In genomic region chr6:142764933-142765332, GRCm38 (mm10) we compare ENCODE assay signal across 26 mouse cellular contexts. TPM values are rescaled to one million over a fixed set of nuclear protein-coding genes. Genes with fewer than 3 reads are reported as not detected.
DNase-seq lines count a peak whose midpoint lies in the region; ATAC-seq and TF ChIP-seq lines count a peak whose summit lies in the region.
"Had no signal": no experiment of that assay in that cellular context is flagged by ENCODE, and none has a peak within 500 bp of the region (broad histone marks: within the 10 kb centered on the region; RNA-seq: fewer than 3 reads in every experiment).

No protein-coding gene starts in this region.

- no peak for TF ChIP-seq CTCF in lung, embryonic 14.5 days (IDR thresholded peaks at IDR 0.05; ENCODE audit: low read depth)

- H3K36me3 ChIP-seq in forebrain, embryonic 11.5 days (ENCODE audit: control insufficient read depth, insufficient read depth, low read length) = peaks cover 7% of the 10 kb centered on the region; the same call in 1 of the 2 replicates
- peaks cover 55% of the 10 kb centered on the region for H3K36me3 ChIP-seq in forebrain, embryonic 15.5 days
- H3K36me3 ChIP-seq in lung, embryonic 14.5 days (ENCODE audit: insufficient read depth) = peaks cover 76% of the 10 kb centered on the region
- H3K36me3 ChIP-seq in megakaryocyte, embryonic 14.5 days (replicated peaks; ENCODE audit: low read length) = peaks cover 100% of the 10 kb centered on the region

- WGBS in forebrain, embryonic 11.5 days = 80% methylated on average over 2 of the region's 2 CpGs
- 50% methylated on average over 2 of the region's 2 CpGs for WGBS in forebrain, embryonic 15.5 days
- 46% methylated on average over 2 of the region's 2 CpGs for WGBS in lung, embryonic 14.5 days

- peak; percentile 38 for DNase-seq in forebrain, embryonic 11.5 days (ENCODE audit: low spot score)
- peak; percentile 33 for DNase-seq in lung, embryonic 14.5 days
- DNase-seq in lung, postnatal 10 days = no peak
- DNase-seq in thymus, postnatal 4 days = no peak
- DNase-seq: adrenal gland, adult 8-10 months; adrenal gland, postnatal 36 days; B cell, adult 2 months; cerebellum, adult 11-12 months; cerebellum, adult 9-10 months; cerebellum, postnatal 25 days; gastrocnemius, postnatal 14 days; heart, adult 2 months; heart, postnatal 14 days had no signal

- ATAC-seq in forebrain, embryonic 11.5 days (replicated peaks; ENCODE audit: low FRiP score) = no peak
- no peak for ATAC-seq in forebrain, embryonic 15.5 days (replicated peaks)
- ATAC-seq in lung, embryonic 14.5 days (ENCODE audit: insufficient read depth) = peak; percentile 79
- ATAC-seq in megakaryocyte, adult 5-6 weeks (ENCODE audit: poor library complexity, severe bottlenecking) = no peak
- ATAC-seq: CD4-positive, CD25-positive, alpha-beta regulatory T cell, adult 4 months; forebrain, embryonic 16.5 days had no signal

- H3K27me3 ChIP-seq in forebrain, embryonic 11.5 days (ENCODE audit: control insufficient read depth, insufficient read depth, low read length) = no peaks in the 10 kb centered on the region
- H3K27me3 ChIP-seq in forebrain, embryonic 15.5 days = no peaks in the 10 kb centered on the region
- no peaks in the 10 kb centered on the region for H3K27me3 ChIP-seq in lung, embryonic 14.5 days (ENCODE audit: insufficient read depth, low read length)
- no peaks in the 10 kb centered on the region for H3K27me3 ChIP-seq in megakaryocyte, embryonic 14.5 days (replicated peaks)
- H3K27me3 ChIP-seq: embryonic facial prominence, embryonic 12.5 days; heart, embryonic 15.5 days; hindbrain, embryonic 13.5 days had no signal

- H3K4me3 ChIP-seq in forebrain, embryonic 11.5 days (ENCODE audit: low read depth, low read length) = no peak overlapping the region
- no peak overlapping the region for H3K4me3 ChIP-seq in forebrain, embryonic 15.5 days
- no peak overlapping the region for H3K4me3 ChIP-seq in lung, embryonic 14.5 days (ENCODE audit: low read depth, low read length)
- H3K4me3 ChIP-seq in megakaryocyte, embryonic 14.5 days (replicated peaks) = peak overlapping the region; percentile 66
- H3K4me3 ChIP-seq: embryonic facial prominence, embryonic 12.5 days; heart, adult 2 months; heart, embryonic 15.5 days; hindbrain, embryonic 13.5 days had no signal

- H3K9me3 ChIP-seq in forebrain, embryonic 11.5 days (ENCODE audit: control insufficient read depth, low read length) = no peaks in the 10 kb centered on the region
- H3K9me3 ChIP-seq in forebrain, embryonic 15.5 days = no peaks in the 10 kb centered on the region
- H3K9me3 ChIP-seq in lung, embryonic 14.5 days (ENCODE audit: low read depth, low read length) = no peaks in the 10 kb centered on the region
- H3K9me3 ChIP-seq in megakaryocyte, embryonic 14.5 days = no peaks in the 10 kb centered on the region
- H3K9me3 ChIP-seq: embryonic facial prominence, embryonic 12.5 days; G1E; heart, embryonic 15.5 days; hindbrain, embryonic 13.5 days had no signal

- no peak overlapping the region for H3K27ac ChIP-seq in forebrain, embryonic 11.5 days (ENCODE audit: low read depth, low read length)
- H3K27ac ChIP-seq in forebrain, embryonic 15.5 days (replicated peaks) = no peak overlapping the region
- H3K27ac ChIP-seq in lung, embryonic 14.5 days (ENCODE audit: low read depth) = no peak overlapping the region
- H3K27ac ChIP-seq: embryonic facial prominence, embryonic 12.5 days; heart, adult 2 months; heart, embryonic 15.5 days; hindbrain, embryonic 13.5 days had no signal

- no peak overlapping the region for H3K4me2 ChIP-seq in forebrain, embryonic 11.5 days (ENCODE audit: low read depth, low read length, severe bottlenecking)
- H3K4me2 ChIP-seq in forebrain, embryonic 15.5 days (replicated peaks) = no peak overlapping the region
- H3K4me2 ChIP-seq in lung, embryonic 14.5 days = no peak overlapping the region
- H3K4me2 ChIP-seq: embryonic facial prominence, embryonic 12.5 days; heart, embryonic 11.5 days; heart, embryonic 15.5 days; hindbrain, embryonic 13.5 days had no signal

- H3K9ac ChIP-seq in forebrain, embryonic 11.5 days (ENCODE audit: low read length) = no peak overlapping the region
- H3K9ac ChIP-seq in forebrain, embryonic 15.5 days (replicated peaks) = no peak overlapping the region
- no peak overlapping the region for H3K9ac ChIP-seq in lung, embryonic 14.5 days
- H3K9ac ChIP-seq: embryonic facial prominence, embryonic 12.5 days; heart, embryonic 15.5 days; hindbrain, embryonic 13.5 days had no signal

- H3K4me1 ChIP-seq in forebrain, embryonic 11.5 days (replicated peaks; ENCODE audit: control insufficient read depth, insufficient read depth, low read length) = no peaks in the 10 kb centered on the region
- H3K4me1 ChIP-seq in forebrain, embryonic 15.5 days = peaks cover 4% of the 10 kb centered on the region; the same call in 1 of the 2 replicates
- H3K4me1 ChIP-seq in lung, embryonic 14.5 days (ENCODE audit: insufficient read depth) = no peaks in the 10 kb centered on the region
- H3K4me1 ChIP-seq in megakaryocyte, embryonic 14.5 days = peaks cover 98% of the 10 kb centered on the region
- H3K4me1 ChIP-seq: embryonic facial prominence, embryonic 12.5 days had no signal

RNA-seq across cellular contexts. Expression of gene Cmas, which starts 8.4 kb away (rescaled TPM):
- 103 and 109 TPM in 2 replicates for polyA plus RNA-seq in forebrain, embryonic 11.5 days (2014; fragmentation: Nextera tagmentation; extraction: Ambion mirVana)
- polyA plus RNA-seq in forebrain, embryonic 15.5 days (2015; fragmentation: Nextera tagmentation; extraction: Ambion mirVana) = 147 and 160 TPM in 2 replicates
- 71.1 and 71.8 TPM in 2 replicates for polyA plus RNA-seq in lung, embryonic 14.5 days (2014; fragmentation: Nextera tagmentation; extraction: Ambion mirVana)
- 176 and 211 TPM in 2 replicates for polyA plus RNA-seq in megakaryocyte, embryonic 14.5 days (2012; ENCODE audit: insufficient read depth, low replicate concordance)
- 56.1 and 60.6 TPM in 2 replicates for total RNA-seq in megakaryocyte, adult 5-6 weeks (2015)
- total RNA-seq in megakaryocyte, adult 5-6 weeks (2017) = 52.7 and 60.0 TPM in 2 replicates

RNA-seq across cellular contexts. Expression of gene Sult6b2, which starts 39.4 kb away (rescaled TPM):
- 0.29 TPM in 1 of 2 replicates, not detected in the other for polyA plus RNA-seq in forebrain, embryonic 11.5 days (2014; fragmentation: Nextera tagmentation; extraction: Ambion mirVana)
- polyA plus RNA-seq in forebrain, embryonic 15.5 days (2015; fragmentation: Nextera tagmentation; extraction: Ambion mirVana) = 0.18 and 0.34 TPM in 2 replicates
- polyA plus RNA-seq in lung, embryonic 14.5 days (2014; fragmentation: Nextera tagmentation; extraction: Ambion mirVana) = not detected in 2 replicates
- polyA plus RNA-seq in megakaryocyte, embryonic 14.5 days (2012; ENCODE audit: insufficient read depth, low replicate concordance) = 0.07 TPM in 1 of 2 replicates, not detected in the other
- total RNA-seq in megakaryocyte, adult 5-6 weeks (2015) = not detected in 2 replicates
- total RNA-seq in megakaryocyte, adult 5-6 weeks (2017) = not detected in 2 replicates
- total RNA-seq: adrenal gland, adult 8-10 months; adrenal gland, postnatal 36 days; gastrocnemius, adult 18-20 months; gastrocnemius, postnatal 14 days; heart, adult 2 months; heart, postnatal 14 days; hematopoietic stem cell, adult 5-6 weeks had no signal
- polyA plus RNA-seq: CD4-positive, CD25-positive, alpha-beta regulatory T cell, adult 4 months; embryonic facial prominence, embryonic 12.5 days; G1E; gonadal fat pad, adult 2 months; heart, embryonic 15.5 days had no signal

Comparison
In these comparisons a context has a peak if more than half of its experiments do, and no peak if none do; other contexts are left out.
1. DNase-seq: peak in forebrain, embryonic 11.5 days (single experiment) and lung, embryonic 14.5 days (single experiment); none in lung, postnatal 10 days (single experiment) and thymus, postnatal 4 days (single experiment).